Mouse (Mus musculus) embryo, embryonic 11.5 days (tissue): ENCODE results near the gene Zfp119b.

Source experiments
- DNase-seq: peaks from one replicate; pipeline ENCODE4 v3.0.0-alpha.2; 2012; ENCODE audit warnings: low read depth, low spot score

Zfp119b gene

DNA sequence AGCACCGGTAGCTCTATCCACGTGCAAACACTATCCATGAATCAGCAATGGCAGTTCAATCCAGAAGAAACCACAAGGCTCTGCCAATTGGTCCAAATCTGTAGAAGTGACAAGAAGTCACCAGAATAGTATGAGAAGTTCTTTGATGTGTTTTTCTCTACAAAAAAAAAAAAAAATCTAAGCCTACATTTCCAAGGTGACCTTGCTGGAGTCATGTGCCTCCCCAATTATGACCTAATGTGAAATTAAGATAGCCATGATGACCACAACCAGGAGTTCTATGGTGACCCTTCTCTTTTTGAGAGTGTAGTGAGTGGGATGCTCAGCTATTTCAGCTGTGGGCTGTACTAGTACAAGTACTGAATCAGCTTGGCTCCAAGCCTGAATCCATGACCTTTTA, at the start of gene Zfp119b:
Zfp119b (minus strand) TSS at position 101 of the 400 bp plus-strand sequence.
- no peak for DNase-seq

DNA sequence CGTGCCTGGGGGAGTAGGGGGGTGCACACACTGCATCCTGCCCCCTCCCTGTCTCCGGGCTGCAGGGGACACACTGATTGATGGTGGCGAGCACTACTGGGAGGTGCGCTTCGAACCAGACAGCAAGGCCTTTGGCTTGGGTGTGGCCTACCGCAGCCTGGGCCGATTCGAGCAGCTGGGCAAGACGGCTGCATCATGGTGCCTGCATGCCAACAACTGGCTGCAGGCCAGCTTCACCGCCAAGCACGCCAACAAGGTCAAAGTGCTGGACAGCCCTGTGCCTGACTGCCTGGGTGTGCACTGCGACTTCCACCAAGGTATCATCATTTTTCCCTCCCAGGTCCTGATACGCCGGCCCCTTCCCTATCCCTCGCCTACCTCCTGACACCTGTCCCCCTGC, 46.7 kb upstream of the Zfp119b start:
- no peak for DNase-seq

DNA sequence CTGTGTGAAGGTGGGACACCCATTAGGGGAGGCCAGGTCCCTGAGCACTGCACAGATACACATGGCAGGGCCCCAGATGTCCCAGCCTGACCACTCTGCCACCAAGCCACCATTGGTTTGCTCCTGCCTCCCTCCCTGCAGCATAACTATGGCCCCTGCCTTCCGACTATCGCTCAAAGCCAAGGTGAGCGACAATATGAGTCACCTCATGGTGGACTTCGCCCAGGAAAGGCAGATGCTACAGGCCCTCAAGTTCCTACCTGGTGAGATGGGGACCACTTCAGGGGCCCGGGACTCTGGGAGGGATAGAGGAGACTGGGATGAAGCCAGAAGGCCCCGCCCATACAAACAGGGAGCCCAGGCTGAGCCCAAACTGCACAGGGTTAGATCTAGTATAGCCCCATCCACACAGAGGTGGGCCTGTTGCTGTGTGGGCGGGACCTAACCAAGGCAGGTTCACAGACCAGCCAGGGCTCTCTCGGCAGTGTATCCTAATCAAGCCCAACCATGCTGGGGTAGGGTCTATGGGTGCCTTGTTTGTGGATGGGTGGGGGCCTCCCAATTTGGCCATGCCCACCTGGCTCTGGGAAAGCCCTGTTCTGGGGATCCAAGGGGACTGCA, 41.1 kb upstream of the Zfp119b start:
- DNase-seq = no peak

DNA sequence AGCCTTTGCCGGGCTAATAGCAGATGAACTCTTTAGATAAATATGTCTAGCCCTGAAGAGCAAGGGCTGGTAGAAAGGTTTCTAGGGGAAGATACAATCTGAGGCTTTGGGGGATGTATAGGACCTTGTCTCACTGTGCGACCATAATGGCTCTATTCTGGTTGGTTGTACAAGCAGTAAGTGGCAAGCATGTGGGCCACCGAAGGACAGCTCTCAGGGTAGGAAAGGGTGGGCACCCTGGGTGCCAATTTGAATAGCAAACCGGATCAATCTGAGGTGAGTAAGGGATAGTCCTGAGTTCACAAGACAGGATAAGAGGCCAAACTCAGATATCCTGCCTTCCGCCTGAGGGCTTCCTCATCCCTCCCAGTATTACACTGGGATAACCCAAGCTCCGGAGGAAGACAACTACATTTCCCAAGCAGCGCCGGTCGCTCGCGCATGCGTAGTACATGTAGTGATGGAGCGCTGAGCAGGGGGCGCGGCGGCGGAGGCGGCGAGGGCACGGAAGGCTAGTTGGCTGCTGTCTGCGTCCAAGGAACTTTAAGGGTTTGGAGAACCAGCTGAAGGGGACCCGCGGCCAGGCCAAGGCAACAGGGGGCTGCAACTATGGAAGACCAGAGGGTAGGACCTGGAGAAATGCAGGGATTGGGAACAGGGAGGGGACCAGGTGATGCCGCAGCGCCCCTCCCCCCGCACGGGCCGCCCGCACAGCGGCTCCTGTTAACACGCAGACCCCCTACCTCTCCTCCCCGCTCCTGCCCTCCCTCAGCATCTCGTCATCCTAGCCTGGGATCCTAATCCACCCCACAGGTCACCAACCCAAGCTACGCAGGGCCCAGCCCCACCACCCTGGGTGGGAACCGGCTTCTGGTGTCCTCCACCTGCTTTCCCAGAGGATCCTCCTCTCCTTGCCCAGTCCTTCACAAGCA, 37.0 kb upstream of the Zfp119b start, which contains the start of gene Fsd1:
Fsd1 (plus strand) TSS at position 480 of the 932 bp plus-strand sequence.
- peak; percentile 66 for DNase-seq

DNA sequence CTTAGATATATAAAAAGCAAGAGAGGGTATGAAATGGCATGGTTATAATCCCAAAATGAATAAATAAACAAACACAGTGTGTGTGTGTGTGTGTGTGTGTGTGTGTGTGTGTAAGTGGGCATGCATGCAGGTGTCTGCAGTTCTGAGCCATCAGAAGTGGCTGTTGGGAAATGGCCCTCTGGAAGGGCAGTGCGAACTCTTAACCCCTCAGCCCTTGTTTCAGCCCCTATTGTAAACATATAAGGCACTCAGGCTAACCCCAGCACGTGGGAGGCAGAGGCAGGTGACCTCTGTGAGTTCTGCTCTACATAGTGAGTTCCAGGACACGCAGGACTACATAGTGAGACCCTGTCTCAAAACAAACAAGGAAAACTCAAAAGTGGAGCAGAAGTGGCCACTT, 28.0 kb upstream of the Zfp119b start:
- DNase-seq = no peak

DNA sequence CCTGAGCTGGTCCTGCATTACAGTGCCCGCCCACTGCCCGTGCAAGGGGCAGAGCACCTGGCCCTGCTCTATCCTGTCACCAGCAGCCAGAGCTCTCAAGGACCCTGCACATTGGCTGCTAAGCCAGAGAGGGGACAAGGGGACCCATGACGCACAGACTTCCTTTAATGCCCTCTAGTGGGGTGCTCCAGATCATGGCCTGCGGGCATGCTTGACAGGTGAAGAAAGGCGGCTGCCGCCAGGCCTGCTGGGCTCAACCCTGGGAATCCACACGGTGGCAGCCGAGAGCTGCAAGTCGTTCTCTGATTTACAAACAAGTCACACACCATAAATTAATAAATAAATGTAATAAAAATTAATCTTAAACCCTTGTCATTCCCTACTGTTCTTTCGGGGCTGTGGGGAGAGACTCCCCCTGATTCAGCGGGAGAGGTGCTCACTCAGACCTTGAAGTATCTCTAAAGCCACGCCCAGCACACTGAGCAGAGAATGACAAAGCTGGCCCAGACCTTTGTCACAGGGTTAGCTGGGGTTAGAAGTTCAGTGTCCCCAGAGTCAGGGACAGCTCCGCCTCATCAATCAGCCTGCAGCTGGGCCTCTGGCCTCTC, 27.1 kb upstream of the Zfp119b start:
- peak; percentile 56 for DNase-seq

DNA sequence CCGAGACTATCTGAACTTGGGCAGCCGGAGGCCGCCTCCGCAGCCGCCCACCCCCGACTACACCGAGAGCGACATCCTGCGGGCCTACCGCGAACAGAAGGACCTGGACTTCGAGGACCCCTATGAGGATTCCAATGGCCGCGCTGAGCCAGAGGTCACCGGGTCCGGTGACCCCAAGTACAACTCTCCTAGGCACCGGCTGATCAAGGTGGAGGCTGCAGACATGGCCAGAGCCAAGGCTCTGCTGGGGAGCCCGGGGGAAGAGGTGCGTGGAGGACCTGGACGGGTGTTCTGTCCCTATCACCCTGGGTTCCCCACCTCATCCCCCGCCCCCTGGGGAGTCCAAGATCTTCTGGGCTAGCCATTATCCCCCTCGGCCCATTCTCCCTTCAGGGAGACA, 22.2 kb upstream of the Zfp119b start:
- no peak for DNase-seq

DNA sequence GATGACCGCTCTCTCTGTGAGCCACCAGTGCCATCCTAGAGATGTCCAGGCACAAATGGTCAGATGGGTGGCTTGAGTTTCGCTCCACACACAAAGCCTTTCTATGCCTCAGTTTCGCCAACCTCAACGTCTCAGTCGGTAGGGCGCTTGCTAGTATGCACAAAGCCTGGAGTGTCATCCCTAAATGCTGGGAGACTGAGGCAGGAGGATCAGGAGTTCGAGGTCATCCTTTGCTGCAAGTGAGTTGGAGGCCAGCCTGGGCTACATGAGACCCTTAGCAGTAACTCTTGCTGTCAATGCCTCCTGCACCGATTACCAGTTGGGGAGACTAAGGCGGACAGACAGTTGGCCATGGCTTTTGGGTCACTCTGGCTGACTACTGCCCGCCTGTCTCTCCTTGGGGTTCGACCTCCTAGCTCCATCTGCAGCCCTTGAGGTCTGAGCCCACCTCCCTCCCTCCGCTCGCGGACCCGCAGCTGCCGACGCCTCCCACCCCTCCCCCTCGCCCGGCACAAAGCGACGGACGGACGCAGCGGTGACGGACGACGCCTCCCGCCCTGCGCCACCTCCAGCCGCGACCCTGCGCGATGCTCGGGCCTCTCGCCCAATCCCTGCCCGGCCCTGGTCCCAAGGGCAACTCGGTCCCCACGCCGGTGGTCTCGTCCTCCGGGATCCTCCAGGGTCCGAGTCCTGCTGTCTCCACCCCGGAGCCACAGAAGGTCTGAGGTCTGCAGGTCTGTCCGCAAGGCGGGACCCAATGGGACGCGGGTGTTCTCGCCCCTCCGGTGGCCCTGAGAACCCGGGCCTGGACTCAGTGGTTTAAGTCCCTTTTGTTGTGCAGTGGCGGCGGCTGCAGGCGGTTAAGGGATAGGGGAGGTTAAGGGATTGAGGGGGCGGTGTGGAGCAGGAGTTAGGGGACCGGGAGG, 20.9 kb upstream of the Zfp119b start, which contains the start of gene Shd:
Shd (plus strand) TSS at position 502 of the 926 bp plus-strand sequence.
- no peak for DNase-seq

DNA sequence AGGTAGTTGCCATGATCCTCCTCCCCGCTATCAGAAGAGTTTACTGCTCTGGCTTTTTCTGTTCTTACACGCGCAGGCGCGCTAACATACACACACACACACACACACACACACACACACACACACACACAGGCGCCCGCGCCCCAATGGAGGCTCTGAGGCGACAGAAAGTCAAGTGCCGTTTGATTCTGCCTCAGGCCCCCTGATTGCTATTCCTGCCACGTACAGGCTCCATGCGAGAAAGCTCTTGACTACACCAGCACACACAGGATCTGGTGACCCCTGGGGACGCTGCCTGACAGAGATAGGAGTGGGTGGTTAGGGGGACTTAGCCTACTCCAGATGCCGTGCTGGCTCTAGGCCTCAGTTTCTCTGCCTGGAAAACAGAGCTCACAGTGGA, 20.3 kb upstream of the Zfp119b start:
- no peak for DNase-seq

DNA sequence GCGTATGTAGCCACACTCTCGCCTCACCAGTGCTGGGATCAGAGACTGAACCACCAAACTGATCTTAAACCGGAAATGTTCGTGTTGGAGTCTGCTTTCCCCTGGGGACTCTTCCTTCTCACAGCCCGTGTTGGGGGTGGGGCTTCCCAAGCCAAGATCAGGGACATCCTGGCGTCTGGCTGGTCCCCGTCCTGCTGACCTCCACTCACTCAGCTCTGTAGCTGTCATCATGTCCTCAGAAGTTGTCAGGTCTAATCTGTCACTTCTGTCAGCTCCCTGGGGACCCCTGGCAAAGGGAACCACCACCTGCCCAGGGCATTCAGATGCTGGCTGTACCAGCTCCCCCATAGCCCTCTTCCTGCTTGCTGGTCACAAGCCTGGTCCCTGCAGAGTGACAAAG, 18.9 kb upstream of the Zfp119b start:
- DNase-seq = no peak

DNA sequence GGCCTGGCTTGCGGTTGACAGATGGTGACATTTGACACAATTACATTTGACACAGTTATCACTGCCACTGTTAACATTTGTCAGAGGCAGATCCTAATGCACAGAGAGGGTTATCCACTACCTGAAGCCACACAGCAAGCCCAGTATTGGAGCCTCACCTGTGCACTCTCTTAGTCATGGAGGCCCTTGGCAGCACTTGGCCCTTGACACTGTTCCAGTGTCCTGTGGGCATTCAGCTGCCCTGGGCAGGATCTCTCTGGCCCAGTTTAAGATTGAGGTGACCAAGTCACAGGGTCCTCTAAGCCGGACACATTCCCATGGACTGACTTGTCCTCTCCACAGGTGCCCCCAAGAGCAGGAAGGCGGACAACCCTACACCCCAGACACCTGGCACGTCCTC, 17.9 kb upstream of the Zfp119b start:
- DNase-seq = no peak

DNA sequence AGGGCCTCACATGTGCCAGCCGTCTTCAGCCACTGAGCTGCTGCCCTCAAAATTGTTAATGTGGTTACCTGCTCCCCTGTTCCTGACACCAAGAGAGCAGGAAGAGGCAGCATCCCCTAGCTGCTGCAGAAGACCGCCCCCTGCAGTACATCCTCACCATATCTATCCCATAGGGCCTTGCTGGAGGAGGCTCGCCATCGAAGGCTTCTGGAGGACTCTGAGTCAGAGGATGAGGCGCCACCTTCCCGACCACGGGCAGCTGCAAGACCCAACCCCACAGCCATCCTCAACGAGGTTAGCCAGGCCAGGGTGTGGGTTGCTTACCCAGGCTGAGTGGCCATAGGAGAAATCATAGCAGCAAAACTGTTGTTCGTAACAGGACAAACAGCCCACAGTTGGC, 15.7 kb upstream of the Zfp119b start:
- no peak for DNase-seq

DNA sequence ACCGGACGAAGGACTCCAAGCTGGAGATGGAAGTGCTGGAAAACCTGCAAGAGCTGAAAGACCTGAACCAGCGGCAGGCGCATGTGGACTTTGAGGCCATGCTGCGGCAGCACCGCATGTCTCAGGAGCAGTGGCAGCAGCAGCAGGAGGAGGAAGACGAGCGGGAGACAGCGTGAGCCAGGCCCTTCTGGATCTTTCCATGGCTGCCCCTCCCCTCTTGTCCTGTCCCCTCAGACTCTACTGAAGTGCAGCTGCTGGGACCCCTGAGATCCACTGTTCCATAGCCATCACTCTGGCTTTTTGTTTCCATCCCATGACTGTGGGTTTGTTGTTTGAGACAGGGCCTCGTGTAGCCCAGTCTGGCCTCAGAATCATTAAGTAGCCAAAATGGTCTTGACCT, 15.2 kb upstream of the Zfp119b start:
- DNase-seq = no peak

DNA sequence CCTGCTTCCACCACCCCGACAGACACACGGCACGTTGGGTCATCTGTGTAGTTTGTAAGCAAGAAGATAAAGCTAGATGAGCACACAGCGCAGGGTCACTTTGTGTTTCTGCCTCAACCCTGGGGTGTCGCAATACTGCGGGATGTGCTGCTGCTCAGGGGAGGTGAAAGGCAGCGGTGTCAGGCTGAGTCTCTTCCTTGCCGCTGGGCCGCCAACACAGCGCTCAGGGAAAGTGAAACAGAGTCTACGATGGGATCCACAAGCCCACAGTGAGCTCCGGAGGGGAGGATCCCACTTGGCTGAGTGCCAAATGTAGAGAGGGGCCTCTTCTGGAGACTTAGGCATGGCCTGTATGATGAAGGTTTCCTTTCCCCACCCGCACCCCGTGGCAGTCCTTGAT, 13.9 kb upstream of the Zfp119b start:
- DNase-seq = no peak

DNA sequence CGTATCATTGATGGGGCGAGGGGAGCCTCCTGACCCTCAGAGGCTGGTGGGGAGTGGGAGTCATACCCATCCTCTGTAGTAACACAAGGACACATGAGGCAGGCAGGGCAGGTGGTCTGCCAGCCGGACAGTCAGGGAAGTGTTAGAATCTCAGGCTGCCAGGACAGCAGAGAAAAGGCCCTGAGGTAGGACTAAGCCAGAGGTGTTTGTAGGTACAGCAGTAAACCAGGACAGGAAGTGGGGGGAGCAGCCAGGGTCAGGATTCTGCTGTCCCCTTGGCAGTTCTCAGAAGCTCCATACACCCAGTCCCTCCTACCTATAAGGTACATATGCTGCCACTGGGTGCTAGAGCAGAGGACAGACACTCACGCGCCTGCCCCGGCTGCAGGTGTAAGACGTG, 12.3 kb upstream of the Zfp119b start:
- no peak for DNase-seq

DNA sequence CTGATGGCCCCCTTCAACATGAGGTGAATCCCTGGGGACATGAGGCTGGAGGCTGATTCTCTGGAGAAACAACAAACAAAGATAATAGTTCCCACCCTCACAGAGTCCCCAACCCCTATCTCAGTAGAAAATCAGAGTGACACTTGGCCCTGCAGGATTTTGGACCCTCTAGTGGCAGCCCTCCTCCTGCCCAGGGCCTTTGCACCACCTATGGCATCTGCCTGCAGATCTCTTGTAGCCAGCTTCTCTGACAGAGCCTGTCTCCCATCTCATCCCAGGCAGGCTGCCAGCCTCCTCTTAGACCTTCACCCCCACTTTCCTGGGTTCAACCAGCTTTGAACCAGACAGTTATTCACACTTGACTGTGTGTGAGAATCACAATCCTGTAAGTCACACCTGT, 11.5 kb upstream of the Zfp119b start:
- DNase-seq = no peak

DNA sequence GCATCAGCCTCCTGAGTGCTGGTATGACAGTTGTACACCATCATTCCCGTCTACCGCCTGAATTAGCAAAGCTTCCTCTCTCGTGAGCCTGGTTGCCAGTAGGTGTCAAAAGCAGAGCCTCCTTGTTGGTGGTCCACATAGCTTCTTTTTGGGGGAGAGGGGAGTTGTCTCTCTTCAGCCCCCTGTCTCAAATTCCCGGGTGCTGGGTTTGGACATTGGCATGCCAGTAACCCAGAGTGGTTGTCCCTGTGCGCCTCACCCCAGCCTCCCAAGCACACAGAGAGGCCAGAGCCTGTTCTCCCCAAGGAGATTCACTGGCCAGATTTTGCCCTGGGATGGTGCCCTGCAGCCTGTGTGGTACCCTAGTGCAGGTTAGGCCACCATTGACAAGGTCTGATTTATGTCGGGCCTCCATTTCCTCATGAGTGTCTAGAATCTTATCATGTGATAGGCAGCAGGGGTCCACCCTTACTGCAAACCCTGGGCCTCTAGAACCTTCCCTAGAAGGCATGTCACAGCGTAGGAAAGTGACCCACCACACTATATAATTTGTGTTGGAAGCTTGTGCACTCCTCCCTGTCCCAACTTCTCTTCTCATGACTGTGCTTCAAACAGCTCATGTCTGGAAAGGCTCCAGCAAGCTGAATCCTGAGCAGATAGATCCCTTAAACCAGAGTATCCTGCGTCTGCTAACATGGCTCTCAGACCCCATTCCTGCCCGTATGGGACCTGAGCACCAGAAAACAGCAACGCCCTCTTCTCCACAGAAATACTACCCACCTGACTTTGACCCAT, 10.8 kb upstream of the Zfp119b start:
- DNase-seq = no peak

DNA sequence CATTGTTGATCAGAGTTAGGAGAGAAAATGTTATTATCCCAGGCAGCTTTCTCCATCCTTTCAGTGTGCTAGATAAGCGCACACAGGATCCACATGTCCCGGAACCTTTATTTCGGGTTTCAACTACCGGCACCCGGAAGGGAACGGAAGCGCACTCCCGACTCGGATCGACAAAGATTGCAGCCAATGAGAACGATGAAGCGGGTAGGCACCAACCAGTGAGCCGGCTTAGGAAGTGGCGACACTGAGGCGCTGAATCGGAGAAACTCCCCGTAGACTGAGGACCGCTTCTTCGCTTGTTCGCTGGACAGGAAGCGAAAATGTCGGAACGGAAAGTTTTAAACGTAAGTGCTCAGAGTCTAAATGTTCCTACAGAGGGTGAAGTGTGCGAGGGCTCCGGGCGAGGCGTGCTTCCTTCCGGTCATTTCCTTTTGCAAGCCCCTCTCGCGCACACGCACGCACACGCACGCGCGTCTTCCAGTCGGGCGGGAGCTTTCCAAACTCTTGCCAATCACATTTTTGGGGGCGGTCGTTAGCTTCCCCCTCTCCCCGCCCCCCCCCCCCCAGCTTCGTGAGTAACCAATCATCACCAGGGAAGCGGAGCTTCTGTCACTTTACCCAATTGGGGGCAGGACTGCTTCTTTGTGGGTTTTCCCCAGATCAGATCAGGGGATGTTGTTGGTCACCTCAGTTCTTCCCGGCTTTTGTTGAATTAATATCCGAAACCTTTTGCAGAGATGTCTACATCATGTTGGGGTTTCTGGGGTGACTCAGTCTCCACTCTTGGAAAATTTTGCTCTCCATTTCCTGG, 9.8 kb upstream of the Zfp119b start, which contains the start of gene Yju2:
Yju2 (plus strand) TSS at position 182 of the 811 bp plus-strand sequence.
- peak; percentile 90 for DNase-seq

DNA sequence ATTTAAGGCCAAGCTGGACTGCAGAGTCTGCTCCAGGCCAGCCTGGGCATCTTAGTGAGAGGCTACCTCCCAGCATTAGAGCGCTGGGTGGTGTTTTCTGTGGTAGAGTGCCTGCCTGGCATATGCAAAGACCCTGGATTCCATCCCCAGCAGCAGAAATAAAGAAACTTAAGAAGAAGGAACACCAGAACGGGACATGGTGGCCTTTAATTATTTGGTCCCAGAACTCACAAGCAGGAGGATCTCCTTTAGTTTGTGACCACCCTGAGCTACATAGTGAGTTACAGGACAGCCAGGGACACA, 9.2 kb upstream of the Zfp119b start:
- no peak for DNase-seq
